Mouse (Mus musculus) embryonic facial prominence, embryonic 15.5 days (tissue): ENCODE measurements around the gene Foxp4. TPM values are rescaled to one million over a fixed set of nuclear protein-coding genes. Genes with fewer than 3 reads are reported as not detected.
A peak's percentile ranks its signal among the peaks of the same experiment; 100 is the strongest.

Experiments used
- ATAC-seq: fragments of 200-750 bp; cut with Nextera tagmentation; 2 replicates; pipeline ENCODE4 v1.8.0; 2017; ENCODE audit warnings: low read depth, moderate TSS enrichment; ENCODE audit not compliant: insufficient number of reproducible peaks, low FRiP score, low TSS enrichment
- H3K27ac ChIP-seq: fragments of 300-500 bp; sonication (generic); replicated peaks from 2 replicates; pipeline ENCODE4 v1.5.1; 2015; ENCODE audit warnings: mild to moderate bottlenecking, inconsistent platforms
- H3K27me3 ChIP-seq: fragments of 300-500 bp; sonication (generic); 2 replicates; pipeline ENCODE4 v1.6.1; 2015; ENCODE audit warnings: inconsistent platforms
- H3K36me3 ChIP-seq: fragments of 300-500 bp; sonication (generic); 2 replicates; pipeline ENCODE4 v1.6.1; 2015; ENCODE audit warnings: mild to moderate bottlenecking, inconsistent platforms
- H3K4me1 ChIP-seq: fragments of 300-500 bp; sonication (generic); 2 replicates; pipeline ENCODE4 v1.6.1; 2015; ENCODE audit warnings: inconsistent platforms
- H3K4me2 ChIP-seq: fragments of 300-500 bp; sonication (generic); replicated peaks from 2 replicates; pipeline ENCODE4 v1.6.1; 2015; ENCODE audit warnings: mild to moderate bottlenecking, inconsistent platforms
- H3K4me3 ChIP-seq: fragments of 300-500 bp; sonication (generic); replicated peaks from 2 replicates; pipeline ENCODE4 v1.5.1; 2015; ENCODE audit warnings: mild to moderate bottlenecking, inconsistent platforms
- H3K9ac ChIP-seq: fragments of 300-500 bp; sonication (generic); 2 replicates; pipeline ENCODE4 v1.6.1; 2015; ENCODE audit warnings: inconsistent platforms
- H3K9me3 ChIP-seq: fragments of 300-500 bp; sonication (generic); replicated peaks from 2 replicates; pipeline ENCODE4 v1.6.1; 2016; ENCODE audit warnings: inconsistent platforms
- WGBS: fragments of 180-500 bp; shearing (Covaris S2); methylation state at CpG from one replicate; pipeline ENCODE4 v1.1.7; 2015; 5-methylcytosine and 5-hydroxymethylcytosine counted together
- polyA plus RNA-seq: library from polyadenylated mRNA; unstranded; fragments of >200 nt; fragmentation: Nextera tagmentation; extraction: Ambion mirVana; gene quantifications from 2 replicates; pipeline ENCODE4 v1.2.1, GENCODE M21; 2015

Gene Foxp4
- polyA plus RNA-seq, 1 experiment from 2014 or later = 19.3 TPM

DNA sequence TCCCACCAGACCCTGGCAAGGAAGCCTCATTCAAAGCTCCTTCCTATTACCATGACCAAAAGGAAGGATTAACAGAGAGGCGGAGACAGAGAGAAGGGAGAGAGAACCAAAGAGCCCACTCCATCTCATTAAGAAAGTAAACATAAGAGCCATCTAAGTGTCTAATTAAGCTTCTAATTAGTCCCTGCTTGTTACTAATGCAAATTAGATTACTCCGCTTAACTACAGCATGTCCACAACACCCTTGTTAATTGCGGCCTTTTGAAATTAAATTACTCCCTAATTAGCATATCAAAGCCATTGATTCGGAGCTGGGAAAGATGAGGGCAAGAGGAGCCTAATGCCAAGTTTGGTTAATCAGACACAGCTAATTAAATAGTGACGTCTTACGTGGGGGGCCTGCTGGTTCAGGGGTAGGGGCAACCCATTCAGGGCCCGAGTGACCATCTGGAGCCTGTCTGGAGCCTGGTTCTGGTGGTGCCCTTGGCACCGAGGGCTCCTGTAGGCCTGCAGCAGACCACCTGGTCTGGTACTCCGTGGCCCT, 9.7 kb downstream of the Foxp4 start:
- no peak for ATAC-seq
- H3K4me2 ChIP-seq = no peak overlapping the region
- H3K36me3 ChIP-seq = no peaks in the 10 kb centered on the region
- WGBS = 49% methylated on average over 9 of the region's 9 CpGs
- no peaks in the 10 kb centered on the region for H3K9me3 ChIP-seq
- H3K4me3 ChIP-seq = no peak overlapping the region
- peaks cover 28% of the 10 kb centered on the region for H3K4me1 ChIP-seq
- H3K9ac ChIP-seq = no peak overlapping the region
- no peaks in the 10 kb centered on the region for H3K27me3 ChIP-seq
- no peak overlapping the region for H3K27ac ChIP-seq

DNA sequence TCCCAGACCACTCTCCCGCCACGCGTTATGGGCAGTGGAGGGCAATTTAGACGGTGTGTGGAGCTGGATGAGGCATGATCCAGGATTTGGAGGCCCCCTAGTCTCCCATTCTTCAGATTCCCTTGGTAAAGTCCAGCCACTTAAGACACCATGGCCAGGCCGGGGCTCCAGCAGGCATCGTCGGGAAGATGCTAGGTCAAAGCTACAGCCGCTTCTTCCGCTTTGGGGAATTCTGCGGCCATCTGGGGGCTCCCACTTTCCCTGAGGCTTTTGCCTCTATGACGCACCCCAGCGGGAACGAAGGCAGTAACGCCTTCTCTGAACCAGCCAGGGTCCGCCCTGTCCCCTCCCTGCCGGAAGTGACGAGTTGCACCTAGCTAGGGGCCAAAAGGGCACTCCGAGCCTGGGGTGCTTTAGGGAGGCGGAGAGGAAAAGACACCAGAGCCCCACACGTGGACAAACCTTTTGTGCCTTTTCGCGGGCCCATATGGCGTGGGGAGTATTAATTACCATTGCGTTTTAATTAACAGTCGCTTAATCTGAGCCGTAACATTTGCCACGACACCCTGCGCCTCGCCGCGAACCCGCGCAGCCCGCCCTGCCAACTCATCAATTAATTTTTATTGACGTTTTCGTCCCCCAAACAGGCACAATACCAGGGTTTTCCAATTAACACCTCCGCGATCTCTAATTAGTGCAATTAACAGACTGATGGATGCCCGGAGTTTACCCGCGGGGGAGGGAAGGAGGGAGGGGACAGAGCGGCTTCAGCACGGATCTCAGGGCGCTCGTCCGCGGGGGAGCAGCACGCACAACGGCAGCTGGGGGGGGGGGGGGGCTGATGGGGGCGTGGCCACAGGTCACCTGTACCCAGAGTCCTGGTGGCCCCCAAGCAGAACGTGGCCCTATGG, 15.1 kb downstream of the Foxp4 start:
- Histone ChIP-seq H3K27ac (no peak overlapping the region), H3K9me3 (no peaks in the 10 kb centered on the region), H3K36me3 (no peaks in the 10 kb centered on the region), H3K4me1 (peaks cover 52% of the 10 kb centered on the region), H3K4me2 (peak overlapping the region; percentile 57), H3K4me3 (peak overlapping the region; percentile 34), H3K9ac (0 out of 2 replicates have a peak overlapping the region, but pooled peaks have one; percentile 9), H3K27me3 (no peaks in the 10 kb centered on the region)
- no peak for ATAC-seq
- 17% methylated on average over 50 of the region's 51 CpGs for WGBS

- peaks cover 54% of the 10 kb centered on the region for H3K4me1 ChIP-seq
- 62% methylated on average over 2 of the region's 2 CpGs for WGBS
- H3K9me3 ChIP-seq = no peaks in the 10 kb centered on the region
- no peak for ATAC-seq
- no peak overlapping the region for H3K9ac ChIP-seq
- no peak overlapping the region for H3K4me3 ChIP-seq
- no peak overlapping the region for H3K27ac ChIP-seq
- H3K4me2 ChIP-seq = no peak overlapping the region
- H3K36me3 ChIP-seq = peaks cover 8% of the 10 kb centered on the region
- H3K27me3 ChIP-seq = no peaks in the 10 kb centered on the region
Measured at GRCm38 (mm10) chr17:47908079-47908478, 16.4 kb downstream of the Foxp4 start.

DNA sequence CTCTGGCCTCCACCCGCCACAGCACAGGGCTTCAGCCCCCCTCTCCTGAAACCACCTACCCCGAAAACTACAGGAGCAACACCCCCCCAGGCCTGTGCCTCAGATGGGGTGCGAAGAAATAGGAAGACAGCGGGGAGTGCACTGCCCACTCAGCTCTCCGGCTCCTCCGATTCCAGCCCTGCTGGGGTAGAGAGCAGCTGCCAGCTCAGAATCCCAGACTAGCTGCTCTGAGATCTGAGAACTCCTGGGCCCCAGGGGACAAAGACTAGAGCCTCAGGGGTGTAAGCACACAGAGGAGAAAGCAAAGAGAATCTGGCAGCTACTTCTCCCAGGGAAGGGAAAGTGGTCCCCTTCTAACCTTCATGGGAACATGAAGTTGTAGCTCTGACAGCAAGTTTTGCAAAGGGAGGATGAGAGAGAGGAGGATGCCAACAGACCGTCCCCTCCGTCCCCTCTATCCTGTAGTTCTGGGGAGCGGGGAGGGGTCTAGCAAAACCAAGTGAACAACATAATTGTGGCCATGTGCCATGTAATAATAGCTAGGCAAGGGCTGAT, 17.0 kb downstream of the Foxp4 start:
- WGBS = 37% methylated on average over 9 of the region's 9 CpGs
- no peak overlapping the region for H3K4me2 ChIP-seq
- no peaks in the 10 kb centered on the region for H3K9me3 ChIP-seq
- H3K4me1 ChIP-seq = peaks cover 52% of the 10 kb centered on the region
- H3K4me3 ChIP-seq = no peak overlapping the region
- H3K36me3 ChIP-seq = peaks cover 13% of the 10 kb centered on the region
- no peaks in the 10 kb centered on the region for H3K27me3 ChIP-seq
- no peak overlapping the region for H3K9ac ChIP-seq
- no peak for ATAC-seq
- no peak overlapping the region for H3K27ac ChIP-seq

DNA sequence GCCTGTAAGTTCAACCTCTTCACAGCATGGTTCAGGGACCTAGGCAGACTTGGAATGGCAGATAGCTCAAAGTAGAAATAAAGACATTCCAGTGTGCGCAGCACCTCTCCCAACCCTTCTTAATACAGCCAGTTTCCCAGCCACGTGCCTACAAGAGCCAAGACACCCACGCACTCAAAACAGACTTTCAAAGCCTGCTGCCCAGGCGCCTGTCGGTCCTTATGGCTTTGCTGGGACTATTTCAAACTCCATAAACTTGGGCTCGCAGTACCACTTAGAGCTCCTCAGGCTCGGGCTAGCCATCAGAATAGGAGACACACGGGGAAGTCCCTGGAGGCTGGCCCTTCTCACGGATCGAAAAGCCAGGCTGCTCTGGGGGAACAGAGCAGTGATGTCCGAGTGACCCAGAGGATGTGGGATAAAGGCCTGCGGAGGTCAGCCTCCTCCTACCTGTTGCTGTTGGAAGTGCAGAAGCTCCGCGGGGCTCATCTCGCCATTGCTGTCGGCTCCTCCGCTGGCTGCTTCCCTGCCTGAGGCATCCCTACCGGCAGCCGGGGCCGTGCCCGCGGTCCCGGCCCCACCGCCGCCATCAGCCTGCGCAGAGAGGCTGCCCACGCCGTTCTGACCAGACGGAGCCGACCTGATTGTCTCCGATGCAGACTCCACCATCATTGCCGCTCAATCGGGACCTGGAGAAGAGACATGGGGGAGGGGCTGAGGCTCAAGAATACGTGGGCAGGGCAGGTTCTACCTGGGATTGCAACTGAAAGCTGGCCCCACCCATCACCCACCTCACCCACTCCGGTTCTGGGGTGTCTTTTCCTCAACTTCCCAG, 20.4 kb downstream of the Foxp4 start:
- Histone ChIP-seq H3K9me3 (no peaks in the 10 kb centered on the region), H3K4me1 (peaks cover 46% of the 10 kb centered on the region), H3K27me3 (no peaks in the 10 kb centered on the region), H3K4me2 (peak overlapping the region; percentile 32; the same call in 1 of the 2 replicates), H3K27ac (no peak overlapping the region), H3K36me3 (peaks cover 13% of the 10 kb centered on the region), H3K9ac (no peak overlapping the region), H3K4me3 (no peak overlapping the region)
- ATAC-seq = no peak
- WGBS = 35% methylated on average over 35 of the region's 35 CpGs

- no peak overlapping the region for H3K4me2 ChIP-seq
- H3K36me3 ChIP-seq = peaks cover 13% of the 10 kb centered on the region
- no peak overlapping the region for H3K9ac ChIP-seq
- no peak overlapping the region for H3K4me3 ChIP-seq
- no peaks in the 10 kb centered on the region for H3K9me3 ChIP-seq
- no peaks in the 10 kb centered on the region for H3K27me3 ChIP-seq
- no peak overlapping the region for H3K27ac ChIP-seq
- WGBS = 73% methylated on average over 3 of the region's 3 CpGs
- no peak for ATAC-seq
- peaks cover 43% of the 10 kb centered on the region for H3K4me1 ChIP-seq
Measured at GRCm38 (mm10) chr17:47901782-47902181, 22.7 kb downstream of the Foxp4 start.

- WGBS = 56% methylated on average over 6 of the region's 6 CpGs
- peaks cover 13% of the 10 kb centered on the region for H3K36me3 ChIP-seq
Measured at GRCm38 (mm10) chr17:47900716-47901115, 23.7 kb downstream of the Foxp4 start.

DNA sequence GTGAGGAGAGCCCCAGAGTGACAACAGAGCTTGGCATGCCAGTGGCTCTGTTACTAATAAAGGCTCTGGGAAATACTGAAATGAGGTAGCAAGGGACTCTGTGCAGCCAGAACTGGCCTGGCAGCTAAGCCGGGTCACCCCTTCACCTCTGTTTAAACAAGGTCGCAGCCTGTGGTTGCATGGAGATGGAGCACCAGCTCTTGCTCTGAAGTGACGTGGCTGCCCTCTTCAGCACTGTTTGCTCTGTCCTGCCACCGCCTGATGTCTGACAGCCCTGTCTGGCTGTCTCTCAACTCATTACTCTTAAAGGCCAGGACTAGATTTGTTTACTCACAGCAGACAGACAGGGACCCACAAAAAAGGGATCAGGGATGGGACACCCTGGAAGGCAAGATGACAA, 25.3 kb downstream of the Foxp4 start:
- Histone ChIP-seq H3K9ac (no peak overlapping the region), H3K27ac (no peak overlapping the region), H3K36me3 (peaks cover 19% of the 10 kb centered on the region), H3K4me3 (no peak overlapping the region), H3K9me3 (no peaks in the 10 kb centered on the region), H3K4me2 (no peak overlapping the region), H3K27me3 (no peaks in the 10 kb centered on the region), H3K4me1 (peaks cover 31% of the 10 kb centered on the region)
- WGBS = 24% methylated on average over 4 of the region's 4 CpGs
- ATAC-seq = no peak

More at GRCm38 (mm10) chr17:47900716-47901115, 23.7 kb downstream of the Foxp4 start:
- H3K4me3 ChIP-seq = no peak overlapping the region
- ATAC-seq = no peak
- H3K4me1 ChIP-seq = peaks cover 39% of the 10 kb centered on the region
- no peak overlapping the region for H3K9ac ChIP-seq
- H3K27me3 ChIP-seq = no peaks in the 10 kb centered on the region
- H3K27ac ChIP-seq = no peak overlapping the region
- no peaks in the 10 kb centered on the region for H3K9me3 ChIP-seq
- no peak overlapping the region for H3K4me2 ChIP-seq

DNA sequence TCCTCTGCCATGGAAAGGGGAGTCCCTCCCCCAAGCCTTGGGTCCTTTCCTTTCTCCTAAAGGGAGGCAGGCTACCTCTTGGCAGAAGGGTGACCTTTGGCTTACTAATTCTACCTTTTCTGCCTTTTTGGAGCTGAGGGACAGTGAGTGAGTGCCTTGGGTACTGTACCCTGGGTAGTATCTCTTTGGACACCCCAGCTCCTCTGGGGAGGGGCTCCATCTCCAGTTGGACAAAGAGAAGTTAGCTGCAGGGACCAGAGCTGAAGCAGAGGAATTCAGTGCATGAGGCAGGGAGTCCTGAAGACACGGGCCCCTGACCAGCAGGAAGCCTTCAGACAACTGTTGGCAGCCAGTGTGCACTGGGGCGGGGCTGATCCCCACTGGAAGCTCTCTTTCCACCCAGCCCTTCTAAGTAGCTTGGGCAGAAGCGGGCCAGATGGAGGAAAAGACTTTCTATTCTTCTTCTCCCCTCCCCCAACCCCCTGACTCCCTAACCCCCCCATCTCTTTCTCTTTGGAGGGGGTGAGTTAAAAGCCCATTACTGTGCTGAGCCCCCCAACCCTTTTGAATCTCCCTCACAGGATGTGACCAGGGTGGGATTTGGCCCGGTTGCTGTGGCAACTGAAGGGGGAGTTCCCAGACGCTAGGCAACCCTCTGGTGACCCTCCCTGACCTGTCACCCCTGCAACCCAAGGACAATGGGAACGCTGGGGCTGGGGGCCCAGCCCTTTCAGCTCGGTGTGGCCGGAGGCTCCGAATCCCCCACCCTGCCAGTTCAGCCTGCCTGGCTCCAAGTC, 26.3 kb downstream of the Foxp4 start:
- Histone ChIP-seq H3K27me3 (no peaks in the 10 kb centered on the region), H3K9me3 (no peaks in the 10 kb centered on the region), H3K9ac (no peak overlapping the region), H3K36me3 (peaks cover 17% of the 10 kb centered on the region), H3K4me1 (peaks cover 29% of the 10 kb centered on the region), H3K27ac (no peak overlapping the region), H3K4me3 (no peak overlapping the region), H3K4me2 (no peak overlapping the region)
- WGBS = 17% methylated on average over 9 of the region's 9 CpGs
- no peak for ATAC-seq

DNA sequence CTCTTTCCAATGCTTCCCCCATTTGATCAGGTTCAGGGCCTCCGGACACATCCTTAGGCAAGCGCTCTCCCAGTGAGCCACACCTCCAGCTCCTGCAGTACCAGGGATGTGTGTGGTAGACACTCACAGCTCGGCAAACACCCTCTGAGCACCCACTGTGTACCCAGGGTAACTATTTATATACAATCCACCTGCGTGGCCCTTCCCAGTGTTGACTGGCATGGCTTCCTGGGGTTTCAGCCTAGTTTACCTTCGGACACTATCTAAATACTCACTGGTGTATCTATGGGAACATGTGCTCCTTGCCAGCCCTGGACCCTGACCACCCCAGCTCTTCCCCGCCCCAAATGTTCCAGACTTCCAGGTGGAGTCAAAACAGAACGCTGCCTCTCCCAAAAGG, 34.7 kb downstream of the Foxp4 start:
- WGBS = 64% methylated on average over 7 of the region's 7 CpGs
- Histone ChIP-seq H3K27me3 (no peaks in the 10 kb centered on the region), H3K4me1 (peaks cover 43% of the 10 kb centered on the region), H3K4me3 (no peak overlapping the region), H3K36me3 (peaks cover 11% of the 10 kb centered on the region; the same call in 1 of the 2 replicates), H3K9me3 (no peaks in the 10 kb centered on the region), H3K4me2 (no peak overlapping the region), H3K27ac (no peak overlapping the region), H3K9ac (no peak overlapping the region)
- no peak for ATAC-seq
